Mouse (Mus musculus) myocyte (in vitro differentiated cells): ENCODE results near the gene Stox2. TPM values are rescaled to one million over a fixed set of nuclear protein-coding genes. Genes with fewer than 3 reads are reported as not detected.

ENCODE experiments used
- H3K27me3 ChIP-seq: one replicate; pipeline ENCODE4 v1.6.1; 2011; ENCODE audit not compliant: control insufficient read depth, insufficient read depth, insufficient read length
- H3K36me3 ChIP-seq: one replicate; pipeline ENCODE4 v1.6.1; 2011; ENCODE audit not compliant: control insufficient read depth, insufficient read depth
- H3K4me2 ChIP-seq: one replicate; pipeline ENCODE4 v1.6.1; 2011; ENCODE audit warnings: low read depth, control low read depth
- H3K4me3 ChIP-seq: one replicate; pipeline ENCODE4 v1.5.1; 2011; ENCODE audit warnings: mild to moderate bottlenecking, control low read depth, moderate library complexity
- H3K79me2 ChIP-seq: one replicate; pipeline ENCODE4 v1.6.1; 2011; ENCODE audit not compliant: control insufficient read depth, insufficient read depth
- H3ac ChIP-seq: one replicate; pipeline ENCODE4 v1.6.1; 2011; ENCODE audit not compliant: control insufficient read depth, insufficient read length
- CEBPB ChIP-seq: IDR thresholded peaks from 2 replicates; pipeline ENCODE4 v1.6.1; 2011; ENCODE audit warnings: mild to moderate bottlenecking, moderate library complexity; ENCODE audit not compliant: poor library complexity, insufficient read depth, severe bottlenecking
- E2F4 ChIP-seq: IDR thresholded peaks from one replicate; pipeline ENCODE4 v1.6.1; 2011; ENCODE audit warnings: mild to moderate bottlenecking, control low read depth, moderate library complexity; ENCODE audit not compliant: insufficient read depth
- MAX ChIP-seq: IDR thresholded peaks from one replicate; pipeline ENCODE4 v1.6.1; 2011; ENCODE audit warnings: low read depth, mild to moderate bottlenecking, control low read depth
- MYOD1 ChIP-seq, 3 experiments: IDR thresholded peaks; one replicate each; pipeline ENCODE4 v1.6.1; 2011; ENCODE audit warnings: control low read depth in 2 of 3, low read depth in 2 of 3, mild to moderate bottlenecking in 2 of 3, moderate library complexity in 1 of 3; ENCODE audit not compliant: insufficient read length in 2 of 3, control insufficient read depth in 1 of 3
- MYOG ChIP-seq, 3 experiments: IDR thresholded peaks; one replicate each; pipeline ENCODE4 v1.6.1; 2011; ENCODE audit warnings: control low read depth in 2 of 3, low read depth in 2 of 3, mild to moderate bottlenecking in 2 of 3; ENCODE audit not compliant: insufficient read length in 2 of 3, control insufficient read depth in 1 of 3, insufficient read depth in 1 of 3
- POLR2A ChIP-seq: IDR thresholded peaks from one replicate; pipeline ENCODE4 v1.6.1; 2011; ENCODE audit warnings: low read depth, mild to moderate bottlenecking, control low read depth, moderate library complexity; ENCODE audit not compliant: insufficient read length
- POLR2AphosphoS2 ChIP-seq: IDR thresholded peaks from one replicate; pipeline ENCODE4 v1.6.1; 2011; ENCODE audit warnings: low read depth, control low read depth; ENCODE audit not compliant: insufficient read length
- REST ChIP-seq: IDR thresholded peaks from one replicate; pipeline ENCODE4 v1.6.1; 2011; ENCODE audit warnings: mild to moderate bottlenecking, control low read depth, moderate library complexity; ENCODE audit not compliant: insufficient read depth, insufficient read length
- SRF ChIP-seq: IDR thresholded peaks from one replicate; pipeline ENCODE4 v1.6.1; 2011; ENCODE audit warnings: low read depth; ENCODE audit not compliant: control insufficient read depth, insufficient read length
- TCF12 ChIP-seq: IDR thresholded peaks from one replicate; pipeline ENCODE4 v1.6.1; 2011; ENCODE audit warnings: mild to moderate bottlenecking, control low read depth; ENCODE audit not compliant: poor library complexity, insufficient read depth, severe bottlenecking
- TCF3 ChIP-seq: IDR thresholded peaks from one replicate; pipeline ENCODE4 v1.6.1; 2011; ENCODE audit warnings: low read depth, control low read depth; ENCODE audit not compliant: insufficient read length
- USF1 ChIP-seq: IDR thresholded peaks from one replicate; pipeline ENCODE4 v1.6.1; 2011; ENCODE audit warnings: low read depth, mild to moderate bottlenecking, control low read depth, moderate library complexity
- polyA plus RNA-seq: library from polyadenylated mRNA; unstranded; fragments of >200 nt; fragmentation: generic; extraction: Trizol; gene quantifications from one replicate; pipeline ENCODE4 v1.2.1, GENCODE M21; 2012; ENCODE audit warnings: missing spikeins

Gene Stox2
- polyA plus RNA-seq, 1 experiment = not detected

- TF ChIP-seq TCF12 = no peak
- no peak for TF ChIP-seq USF1
- TF ChIP-seq REST = no peak
- no peak for TF ChIP-seq TCF3
- no peak for TF ChIP-seq MYOG (IDR thresholded peaks at IDR 0.05; ENCODE audit: control insufficient read depth in 1 of 3, insufficient read depth in 1 of 3, insufficient read length in 2 of 3, low read depth in 2 of 3)
- no peak for TF ChIP-seq MYOD1 (IDR thresholded peaks at IDR 0.05; ENCODE audit: control insufficient read depth in 1 of 3, insufficient read length in 2 of 3, low read depth in 2 of 3)
- no peak for TF ChIP-seq POLR2A
- no peak for TF ChIP-seq E2F4
- TF ChIP-seq MAX = no peak
- no peak for TF ChIP-seq POLR2AphosphoS2
- H3K27me3 ChIP-seq = peaks cover 4% of the 10 kb centered on the region
Measured at GRCm38 (mm10) chr8:47347809-47348208, 98.4 kb downstream of the Stox2 start.

GRCm38 (mm10) chr8:47345772-47346103 lies 100.4 kb downstream of the Stox2 start:
- no peaks in the 10 kb centered on the region for H3K79me2 ChIP-seq
- no peak overlapping the region for H3K4me2 ChIP-seq
- peaks cover 2% of the 10 kb centered on the region for H3K27me3 ChIP-seq
- H3K4me3 ChIP-seq = no peak overlapping the region
- no peaks in the 10 kb centered on the region for H3K36me3 ChIP-seq
- no peak overlapping the region for H3ac ChIP-seq
- TF ChIP-seq MYOG (IDR thresholded peaks at IDR 0.05; ENCODE audit: control insufficient read depth in 1 of 3, insufficient read depth in 1 of 3, insufficient read length in 2 of 3, low read depth in 2 of 3) (no peak), SRF (no peak), MYOD1 (IDR thresholded peaks at IDR 0.05; ENCODE audit: control insufficient read depth in 1 of 3, insufficient read length in 2 of 3, low read depth in 2 of 3) (no peak), POLR2AphosphoS2 (no peak), E2F4 (no peak), POLR2A (no peak), MAX (no peak), CEBPB (no peak), TCF3 (no peak), REST (no peak), TCF12 (no peak), USF1 (no peak)

More at GRCm38 (mm10) chr8:47347809-47348208, 98.4 kb downstream of the Stox2 start:
- no peak overlapping the region for H3K4me2 ChIP-seq
- H3ac ChIP-seq = no peak overlapping the region
- no peaks in the 10 kb centered on the region for H3K79me2 ChIP-seq
- no peaks in the 10 kb centered on the region for H3K36me3 ChIP-seq
- H3K4me3 ChIP-seq = no peak overlapping the region

DNA sequence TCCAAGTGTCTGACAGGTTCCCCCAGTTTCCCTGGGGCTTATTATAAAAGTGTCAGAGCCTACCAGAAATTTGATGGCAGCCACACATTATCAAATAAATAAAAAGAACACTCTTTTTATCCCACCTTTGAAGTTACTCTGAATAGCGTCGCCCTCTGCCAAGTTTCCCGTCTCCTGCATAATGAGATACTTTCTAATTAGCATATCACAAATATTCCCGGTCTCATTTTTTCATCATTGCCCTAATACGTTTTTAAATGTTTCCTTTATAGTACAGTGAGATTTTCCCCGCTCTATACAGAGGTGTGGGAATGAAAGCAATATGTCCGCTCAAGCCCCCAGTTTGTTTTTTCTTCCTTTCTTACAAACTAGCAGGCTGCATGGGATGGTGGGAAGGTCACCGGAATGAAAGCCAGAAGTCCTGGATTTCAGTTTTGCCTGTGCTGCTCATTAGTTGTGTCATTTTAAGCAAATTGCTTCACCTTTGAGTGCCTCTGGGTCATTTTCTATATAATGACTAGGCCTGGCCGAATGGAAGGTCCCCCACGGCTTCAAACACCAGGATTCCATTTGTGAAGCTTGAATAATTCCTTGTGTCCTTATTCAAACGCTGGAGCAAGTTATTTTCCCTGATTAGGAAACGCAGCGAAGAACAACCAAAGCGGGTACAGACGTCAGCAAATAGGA lies 100.9 kb downstream of the Stox2 start:
- Histone ChIP-seq H3K27me3 (no peaks in the 10 kb centered on the region), H3K36me3 (no peaks in the 10 kb centered on the region), H3K4me3 (no peak overlapping the region), H3ac (no peak overlapping the region), H3K79me2 (no peaks in the 10 kb centered on the region), H3K4me2 (no peak overlapping the region)
- TF ChIP-seq REST (no peak), POLR2A (no peak), SRF (no peak), MYOG (IDR thresholded peaks at IDR 0.05; ENCODE audit: control insufficient read depth in 1 of 3, insufficient read depth in 1 of 3, insufficient read length in 2 of 3, low read depth in 2 of 3) (no peak)

DNA sequence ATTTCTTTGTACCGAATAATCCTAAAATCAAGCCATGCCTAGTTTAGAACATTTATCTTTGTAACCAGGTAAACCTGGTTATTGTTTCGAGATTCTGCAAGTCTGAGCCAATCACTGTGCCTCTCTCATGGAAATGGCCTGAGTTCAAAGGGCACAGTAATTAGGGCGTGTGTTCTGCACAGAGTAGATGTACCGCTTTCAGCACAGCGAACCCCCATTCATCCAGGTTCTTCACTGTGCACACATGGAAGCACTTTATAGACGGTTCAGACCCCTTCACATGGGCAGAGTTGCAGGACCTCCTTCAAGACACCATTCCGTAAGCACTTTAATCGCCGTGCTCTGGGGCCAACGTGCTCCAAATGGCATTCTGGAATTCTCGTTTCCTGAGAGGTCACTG lies 104.7 kb downstream of the Stox2 start:
- TF ChIP-seq CEBPB (no peak), E2F4 (no peak), SRF (no peak), REST (no peak), USF1 (no peak), MYOD1 (IDR thresholded peaks at IDR 0.05; ENCODE audit: control insufficient read depth in 1 of 3, insufficient read length in 2 of 3, low read depth in 2 of 3) (no peak), TCF3 (no peak)
- Histone ChIP-seq H3ac (no peak overlapping the region), H3K4me2 (no peak overlapping the region), H3K79me2 (no peaks in the 10 kb centered on the region), H3K27me3 (no peaks in the 10 kb centered on the region), H3K36me3 (no peaks in the 10 kb centered on the region), H3K4me3 (no peak overlapping the region)

GRCm38 (mm10) chr8:47338691-47339323 lies 107.4 kb downstream of the Stox2 start:
- Histone ChIP-seq H3ac (no peak overlapping the region), H3K79me2 (no peaks in the 10 kb centered on the region), H3K27me3 (no peaks in the 10 kb centered on the region), H3K36me3 (no peaks in the 10 kb centered on the region), H3K4me2 (no peak overlapping the region), H3K4me3 (no peak overlapping the region)
- TF ChIP-seq MYOD1 (IDR thresholded peaks at IDR 0.05; ENCODE audit: control insufficient read depth in 1 of 3, insufficient read length in 2 of 3, low read depth in 2 of 3) (no peak), CEBPB (no peak), MYOG (IDR thresholded peaks at IDR 0.05; ENCODE audit: control insufficient read depth in 1 of 3, insufficient read depth in 1 of 3, insufficient read length in 2 of 3, low read depth in 2 of 3) (no peak), E2F4 (no peak), POLR2A (no peak), USF1 (no peak), MAX (no peak), POLR2AphosphoS2 (no peak), REST (no peak), SRF (no peak), TCF3 (no peak), TCF12 (no peak)
